Comparison of ENCODE assay signal across 25 mouse cellular contexts in the genomic region with DNA sequence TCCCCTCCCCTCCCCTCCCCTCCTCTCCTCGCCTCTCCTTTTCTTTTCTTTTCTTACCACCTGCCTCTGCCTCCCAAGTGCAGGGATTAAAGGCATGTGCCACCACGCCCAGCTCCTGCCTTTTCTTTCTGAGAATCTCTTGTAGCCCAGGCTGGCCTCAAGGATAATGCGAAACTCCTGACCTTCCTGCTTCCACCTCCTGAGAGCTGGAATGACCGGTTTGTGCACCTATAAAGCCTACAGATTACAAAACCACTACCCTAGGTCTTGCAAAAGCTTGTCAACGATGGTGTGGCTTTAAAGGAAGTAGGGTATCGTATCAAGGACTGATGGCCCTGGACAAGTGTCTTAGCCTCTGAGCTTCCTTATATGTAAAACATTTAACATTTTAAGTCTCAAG. TPM values are rescaled to one million over a fixed set of nuclear protein-coding genes. Genes with fewer than 3 reads are reported as not detected.
A peak's percentile ranks its signal among the peaks of the same experiment; 100 is the strongest.
DNase-seq lines count a peak whose midpoint lies in the region; ATAC-seq and TF ChIP-seq lines count a peak whose summit lies in the region.
"Had no signal": no experiment of that assay in that cellular context is flagged by ENCODE, and none has a peak within 500 bp of the region (broad histone marks: within the 10 kb centered on the region; RNA-seq: fewer than 3 reads in every experiment).

No protein-coding gene starts in this region.

- peaks cover 6 to 9% of the 10 kb centered on the region in 2 experiments for H3K4me1 ChIP-seq in ES-E14 (ENCODE audit: control insufficient read depth in 2 of 2, insufficient read depth in 2 of 2, low read length in 2 of 2, poor library complexity in 1 of 2)
- H3K4me1 ChIP-seq: hindbrain, embryonic 13.5 days; limb, embryonic 13.5 days; lung, embryonic 15.5 days; midbrain, embryonic 13.5 days; stomach, embryonic 15.5 days had no signal

- 0 out of 2 replicates have a peak, but pooled peaks have one; percentile 35 for ATAC-seq in common myeloid progenitor, adult 5-6 weeks (replicated peaks; ENCODE audit: low read depth, poor library complexity, severe bottlenecking)
- peak; percentile 45 for ATAC-seq in megakaryocyte progenitor cell, adult 5-6 weeks (replicated peaks; ENCODE audit: poor library complexity)
- ATAC-seq: forebrain, embryonic 14.5 days; midbrain, embryonic 13.5 days; Patski had no signal

- in situ Hi-C loops in ES-E14 (cut with MboI; ENCODE audit: low sequenced_read_pairs in 2 of 2, unreplicated experiment in 2 of 2), result no loop called here

- peak; percentile 43 for DNase-seq in 416B (ENCODE audit: low read depth)
- no peak for DNase-seq in ES-E14 (ENCODE audit: low read depth, low spot score)
- no peak for DNase-seq in left cerebral cortex, postnatal 25 days (ENCODE audit: low spot score in 2 of 2)
- DNase-seq in gastrocnemius, postnatal 10 days, result no peak
- DNase-seq in thymus, postnatal 10 days (ENCODE audit: low spot score in 2 of 2), result no peak
- DNase-seq: adrenal gland, postnatal 36 days; cerebellum, adult 8-10 months; cerebellum, postnatal 25 days; heart, adult 18-20 months; heart, postnatal 4 days; kidney, adult 11 months; lung, postnatal 36 days; retina, postnatal 1 day; right cerebral cortex, postnatal 25 days; thymus, postnatal 14 days had no signal

- no peak overlapping the region; the same call in 1 of the 2 replicates for H3K9ac ChIP-seq in ES-E14 (ENCODE audit: insufficient read depth, low read depth, low read length, poor library complexity, severe bottlenecking)
- H3K9ac ChIP-seq: hindbrain, embryonic 13.5 days; limb, embryonic 13.5 days; lung, embryonic 15.5 days; midbrain, embryonic 13.5 days; stomach, embryonic 15.5 days had no signal

- no peak overlapping the region for H3K4me3 ChIP-seq in ES-E14 (ENCODE audit: insufficient read depth in 1 of 2, low read depth in 1 of 2, low read length in 2 of 2, poor library complexity in 1 of 2, severe bottlenecking in 1 of 2)
- H3K4me3 ChIP-seq: hindbrain, embryonic 13.5 days; limb, embryonic 13.5 days; lung, embryonic 15.5 days; midbrain, embryonic 13.5 days; stomach, embryonic 15.5 days had no signal

- no peaks in the 10 kb centered on the region for H3K9me3 ChIP-seq in ES-E14 (ENCODE audit: control insufficient read depth, insufficient read depth, low read depth, low read length)
- H3K9me3 ChIP-seq: G1E; hindbrain, embryonic 13.5 days; limb, embryonic 13.5 days; lung, embryonic 15.5 days; midbrain, embryonic 13.5 days; stomach, embryonic 15.5 days had no signal

- H3K27ac ChIP-seq in ES-E14 (ENCODE audit: insufficient read depth, low read depth, low read length, poor library complexity, severe bottlenecking), result peak overlapping the region; percentile 95; the same call in 1 of the 2 replicates
- H3K27ac ChIP-seq: hindbrain, embryonic 13.5 days; limb, embryonic 13.5 days; lung, embryonic 15.5 days; midbrain, embryonic 13.5 days; stomach, embryonic 15.5 days had no signal

- intact Hi-C loops in left cerebral cortex, postnatal 25 days (cut with DNase I), result no loop called here

- H3K36me3 ChIP-seq in ES-E14 (ENCODE audit: control insufficient read depth, insufficient read depth, low read length, poor library complexity, severe bottlenecking), result 0 out of 2 replicates have a peak, but pooled peaks cover 4% of the 10 kb centered on the region
- H3K36me3 ChIP-seq: lung, embryonic 15.5 days had no signal

TF ChIP-seq in ES-E14, 5 proteins besides CTCF, POLR2A, EP300 and RAD21:
- no peak for TF ChIP-seq ZC3H11A (IDR thresholded peaks at IDR 0.05; ENCODE audit: borderline replicate concordance, low read depth, low read length)
- TF ChIP-seq CHD2 (IDR thresholded peaks at IDR 0.05; ENCODE audit: low read depth, low read length), result no peak; the same call in 1 of the 2 replicates
- TF ChIP-seq MAFK (IDR thresholded peaks at IDR 0.05; ENCODE audit: insufficient read depth, low read depth, low read length), result no peak
- TF ChIP-seq HCFC1 (IDR thresholded peaks at IDR 0.05; ENCODE audit: borderline replicate concordance, insufficient read depth, low read length), result 0 out of 2 replicates have a peak, but pooled peaks have one; percentile 1

RNA-seq across cellular contexts. Expression of a gene that starts 31.3 kb away (rescaled TPM):
- total RNA-seq in ES-E14 (2012; rRNA removed), result 42.6 and 44.2 TPM in 2 replicates
- total RNA-seq in common myeloid progenitor, adult 5-6 weeks (2017), result 36.8 and 48.2 TPM in 2 replicates
- 51.5 and 73.0 TPM in 2 replicates for total RNA-seq in megakaryocyte progenitor cell, adult 5-6 weeks (2015)
- 78.3 and 79.2 TPM in 2 replicates for total RNA-seq in megakaryocyte progenitor cell, adult 5-6 weeks (2017)
- total RNA-seq in left cerebral cortex, postnatal 25 days (2021), result 100 to 1,000 TPM; 147 to 160 TPM
- 100 to 1,000 TPM; 269 to 340 TPM for total RNA-seq in gastrocnemius, postnatal 10 days (2021)

RNA-seq across cellular contexts. Expression of a gene that starts 52.5 kb away (rescaled TPM):
- 210 and 242 TPM in 2 replicates for total RNA-seq in ES-E14 (2012; rRNA removed)
- total RNA-seq in common myeloid progenitor, adult 5-6 weeks (2017), result 183 and 200 TPM in 2 replicates
- total RNA-seq in megakaryocyte progenitor cell, adult 5-6 weeks (2015), result 178 and 189 TPM in 2 replicates
- total RNA-seq in megakaryocyte progenitor cell, adult 5-6 weeks (2017), result 192 and 193 TPM in 2 replicates
- total RNA-seq in left cerebral cortex, postnatal 25 days (2021), result 10 to 100 TPM; 16.8 to 18.1 TPM
- 10 to 100 TPM; 17.4 to 20.3 TPM for total RNA-seq in gastrocnemius, postnatal 10 days (2021)
